Comparison of ENCODE assay signal across 8 mouse cellular contexts in the genomic region with DNA sequence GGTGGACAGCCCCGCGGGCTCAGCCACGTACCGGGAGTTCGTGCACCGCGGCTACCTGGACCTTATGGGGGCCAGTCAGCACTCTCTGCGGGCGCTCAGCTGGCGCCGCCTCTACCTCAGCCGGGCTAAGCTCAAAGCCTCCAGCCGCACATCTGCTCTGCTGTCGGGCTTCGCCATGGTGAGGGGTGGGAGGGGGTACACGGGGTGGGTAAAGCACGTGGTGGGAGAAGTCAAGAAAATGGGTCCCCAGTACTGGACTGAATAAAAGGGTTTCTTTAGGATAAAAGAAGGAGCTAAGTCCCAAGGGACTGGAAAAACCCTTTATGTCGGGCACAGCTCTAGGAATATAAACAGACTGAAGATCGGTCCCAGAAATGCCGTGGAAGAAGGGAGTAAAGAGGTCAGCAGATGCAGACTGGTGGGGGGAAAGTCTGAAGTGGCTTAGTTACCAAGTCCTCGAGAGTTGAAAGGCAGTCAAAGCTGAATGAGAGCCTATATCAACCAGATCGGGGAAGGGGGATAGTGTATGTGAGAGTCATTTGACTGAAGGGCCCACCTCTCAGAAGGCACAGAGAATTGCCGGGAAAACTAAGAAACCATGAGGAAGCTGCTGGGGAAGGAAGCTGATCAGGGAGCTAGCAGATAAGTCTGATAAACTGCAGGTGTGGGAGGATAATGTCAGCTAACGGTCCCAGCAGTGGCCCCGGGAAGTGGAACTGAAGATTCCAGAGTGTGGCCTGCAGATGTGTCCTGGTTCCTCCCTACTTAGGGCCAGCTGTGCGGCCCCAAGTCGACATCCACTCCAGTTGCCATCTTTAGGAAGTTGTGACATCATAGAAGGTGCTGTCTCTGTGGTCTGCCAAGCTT. TPM values are rescaled to one million over a fixed set of nuclear protein-coding genes. Genes with fewer than 3 reads are reported as not detected.
DNase-seq lines count a peak whose midpoint lies in the region; ATAC-seq lines count a peak whose summit lies in the region.

No protein-coding gene starts in this region.

- peak overlapping the region; percentile 90 for H3K4me2 ChIP-seq in forebrain, embryonic 12.5 days
- H3K4me2 ChIP-seq in limb, embryonic 13.5 days (replicated peaks), result peak overlapping the region; percentile 91
- H3K4me2 ChIP-seq in neural tube, embryonic 15.5 days, result peak overlapping the region; percentile 77

- peak overlapping the region; percentile 50 for H3K4me3 ChIP-seq in forebrain, embryonic 12.5 days (replicated peaks)
- peak overlapping the region; percentile 73 for H3K4me3 ChIP-seq in limb, embryonic 13.5 days
- peak overlapping the region; percentile 51 for H3K4me3 ChIP-seq in neural tube, embryonic 15.5 days (replicated peaks)

- H3K4me1 ChIP-seq in forebrain, embryonic 12.5 days, result peaks cover 30% of the 10 kb centered on the region
- H3K4me1 ChIP-seq in limb, embryonic 13.5 days, result peaks cover 25% of the 10 kb centered on the region
- H3K4me1 ChIP-seq in neural tube, embryonic 15.5 days, result peaks cover 35% of the 10 kb centered on the region

- H3K9me3 ChIP-seq in forebrain, embryonic 12.5 days, result no peaks in the 10 kb centered on the region
- no peaks in the 10 kb centered on the region for H3K9me3 ChIP-seq in limb, embryonic 13.5 days
- no peaks in the 10 kb centered on the region for H3K9me3 ChIP-seq in neural tube, embryonic 15.5 days (replicated peaks)

- WGBS in forebrain, embryonic 12.5 days, result 5% methylated on average over 27 of the region's 27 CpGs
- WGBS in limb, embryonic 13.5 days, result under 1% methylated on average over 27 of the region's 27 CpGs
- WGBS in neural tube, embryonic 15.5 days, result 5% methylated on average over 27 of the region's 27 CpGs

- peak overlapping the region; percentile 69 for H3K9ac ChIP-seq in forebrain, embryonic 12.5 days
- peak overlapping the region; percentile 92 for H3K9ac ChIP-seq in limb, embryonic 13.5 days
- peak overlapping the region; percentile 60 for H3K9ac ChIP-seq in neural tube, embryonic 15.5 days (replicated peaks)

- peak; percentile 22 for DNase-seq in kidney, adult 11 months
- no peak for DNase-seq in kidney, adult 8-10 months
- DNase-seq in MEL-GATA-1-ER (ENCODE audit: extremely low read depth, low read depth), result peak; percentile 62
- no peak for DNase-seq in left cerebral cortex, postnatal 10 days (ENCODE audit: extremely low spot score in 1 of 2, low spot score in 2 of 2)
- DNase-seq in ovary, postnatal 36 days (ENCODE audit: low spot score), result no peak

- H3K27me3 ChIP-seq in forebrain, embryonic 12.5 days, result no peaks in the 10 kb centered on the region
- no peaks in the 10 kb centered on the region for H3K27me3 ChIP-seq in limb, embryonic 13.5 days
- no peaks in the 10 kb centered on the region for H3K27me3 ChIP-seq in neural tube, embryonic 15.5 days (replicated peaks)

- ATAC-seq in forebrain, embryonic 12.5 days (ENCODE audit: low FRiP score), result peak; percentile 33
- ATAC-seq in limb, embryonic 13.5 days (ENCODE audit: low FRiP score, low read depth), result peak; percentile 22
- peak; percentile 13; the same call in 1 of the 2 replicates for ATAC-seq in neural tube, embryonic 15.5 days (ENCODE audit: low FRiP score)

- H3K36me3 ChIP-seq in forebrain, embryonic 12.5 days (replicated peaks), result peaks cover 32% of the 10 kb centered on the region
- peaks cover 37% of the 10 kb centered on the region for H3K36me3 ChIP-seq in limb, embryonic 13.5 days
- H3K36me3 ChIP-seq in neural tube, embryonic 15.5 days, result peaks cover 36% of the 10 kb centered on the region

- peak overlapping the region; percentile 80 for H3K27ac ChIP-seq in forebrain, embryonic 12.5 days
- peak overlapping the region; percentile 95 for H3K27ac ChIP-seq in limb, embryonic 13.5 days
- H3K27ac ChIP-seq in neural tube, embryonic 15.5 days (replicated peaks), result peak overlapping the region; percentile 82

- intact Hi-C loops in left cerebral cortex, postnatal 10 days (cut with DNase I), result no loop called here

RNA-seq across cellular contexts. Expression of gene Orai3, which starts 0.7 kb away (rescaled TPM):
- polyA plus RNA-seq in forebrain, embryonic 12.5 days (2016; fragmentation: Nextera tagmentation; extraction: Ambion mirVana), result 5.7 and 6.0 TPM in 2 replicates
- polyA plus RNA-seq in limb, embryonic 13.5 days (2015; fragmentation: Nextera tagmentation; extraction: Ambion mirVana), result 20.1 and 20.8 TPM in 2 replicates
- 8.6 and 13.5 TPM in 2 replicates for polyA plus RNA-seq in neural tube, embryonic 15.5 days (2015; fragmentation: Nextera tagmentation; extraction: Ambion mirVana)
- 10 to 100 TPM; 17.4 to 19.6 TPM for total RNA-seq in left cerebral cortex, postnatal 10 days (2021)

RNA-seq across cellular contexts. Expression of gene Setd1a, which starts 6.2 kb away (rescaled TPM):
- polyA plus RNA-seq in forebrain, embryonic 12.5 days (2016; fragmentation: Nextera tagmentation; extraction: Ambion mirVana), result 21.7 and 25.5 TPM in 2 replicates
- 28.1 and 30.8 TPM in 2 replicates for polyA plus RNA-seq in limb, embryonic 13.5 days (2015; fragmentation: Nextera tagmentation; extraction: Ambion mirVana)
- 17.8 and 19.5 TPM in 2 replicates for polyA plus RNA-seq in neural tube, embryonic 15.5 days (2015; fragmentation: Nextera tagmentation; extraction: Ambion mirVana)
- 10 to 100 TPM; 35.0 to 40.9 TPM for total RNA-seq in left cerebral cortex, postnatal 10 days (2021)

RNA-seq across cellular contexts. Expression of gene Gm49388, which starts 15.1 kb away (rescaled TPM):
- polyA plus RNA-seq in forebrain, embryonic 12.5 days (2016; fragmentation: Nextera tagmentation; extraction: Ambion mirVana), result not detected in 2 replicates
- polyA plus RNA-seq in limb, embryonic 13.5 days (2015; fragmentation: Nextera tagmentation; extraction: Ambion mirVana), result not detected in 2 replicates
- polyA plus RNA-seq in neural tube, embryonic 15.5 days (2015; fragmentation: Nextera tagmentation; extraction: Ambion mirVana), result not detected in 2 replicates
- total RNA-seq in left cerebral cortex, postnatal 10 days (2021), result 1 to 10 TPM; 3.0 to 4.7 TPM

RNA-seq across cellular contexts. Expression of gene Fbxl19, which starts 25.9 kb away (rescaled TPM):
- 9.0 and 10.3 TPM in 2 replicates for polyA plus RNA-seq in forebrain, embryonic 12.5 days (2016; fragmentation: Nextera tagmentation; extraction: Ambion mirVana)
- 6.7 TPM in 2 replicates for polyA plus RNA-seq in limb, embryonic 13.5 days (2015; fragmentation: Nextera tagmentation; extraction: Ambion mirVana)
- 6.9 and 8.7 TPM in 2 replicates for polyA plus RNA-seq in neural tube, embryonic 15.5 days (2015; fragmentation: Nextera tagmentation; extraction: Ambion mirVana)
- 100 to 1,000 TPM in 1 of 2 experiments, 10 to 100 TPM in 1; 99.3 to 107 TPM for total RNA-seq in left cerebral cortex, postnatal 10 days (2021)

RNA-seq across cellular contexts. Expression of gene Hsd3b7, which starts 30.1 kb away (rescaled TPM):
- polyA plus RNA-seq in forebrain, embryonic 12.5 days (2016; fragmentation: Nextera tagmentation; extraction: Ambion mirVana), result 7.3 and 7.6 TPM in 2 replicates
- 11.2 and 11.3 TPM in 2 replicates for polyA plus RNA-seq in limb, embryonic 13.5 days (2015; fragmentation: Nextera tagmentation; extraction: Ambion mirVana)
- polyA plus RNA-seq in neural tube, embryonic 15.5 days (2015; fragmentation: Nextera tagmentation; extraction: Ambion mirVana), result 9.8 and 11.6 TPM in 2 replicates
- 1 to 10 TPM; 2.4 to 4.5 TPM for total RNA-seq in left cerebral cortex, postnatal 10 days (2021)

Comparison
In these comparisons a context has a peak if more than half of its experiments do, and no peak if none do; other contexts are left out.
1. DNase-seq: peak in kidney, adult 11 months (single experiment) and MEL-GATA-1-ER (single experiment); none in kidney, adult 8-10 months (0 of 2), left cerebral cortex, postnatal 10 days (0 of 2) and ovary, postnatal 36 days (single experiment).
2. Peak in every context shown above with its lines, with median percentiles within 50 percentile points of each other: ATAC-seq, H3K27ac ChIP-seq, H3K4me2 ChIP-seq, H3K4me3 ChIP-seq and H3K9ac ChIP-seq.